Mouse (Mus musculus) left cerebral cortex, adult 18-20 months (tissue): ENCODE results near the gene Prkca. TPM values are rescaled to one million over a fixed set of nuclear protein-coding genes. Genes with fewer than 3 reads are reported as not detected.

Experiments
- DNase-seq, 2 experiments: peaks; one replicate each; pipeline ENCODE4 v3.0.0; 2021 to 2022; ENCODE audit warnings: low spot score in 2 of 2, mixed read lengths in 1 of 2
- total RNA-seq, 2 experiments: library from RNA; stranded (reverse); gene quantifications; 2 replicates each; pipeline ENCODE4 v1.2.3; 2021

Prkca gene
- total RNA-seq, 2 experiments from 2014 or later, result 156 to 175 TPM

- DNase-seq, result no peak
Observed at GRCm38 (mm10) chr11:108079946-108080650, 263.6 kb downstream of the Prkca start.

GRCm38 (mm10) chr11:108079454-108079853, 264.3 kb downstream of the Prkca start:
- DNase-seq, result no peak

- DNase-seq, result no peak
Observed at GRCm38 (mm10) chr11:108077514-108077913, 266.2 kb downstream of the Prkca start.

GRCm38 (mm10) chr11:108072606-108073243, 271.0 kb downstream of the Prkca start:
- no peak for DNase-seq

GRCm38 (mm10) chr11:108071230-108071629, 272.5 kb downstream of the Prkca start:
- DNase-seq, result no peak

- no peak for DNase-seq
Observed at GRCm38 (mm10) chr11:108070038-108070437, 273.7 kb downstream of the Prkca start.

GRCm38 (mm10) chr11:108068430-108068829, 275.3 kb downstream of the Prkca start:
- no peak for DNase-seq

GRCm38 (mm10) chr11:108067161-108067560, 276.6 kb downstream of the Prkca start:
- DNase-seq, result no peak

GRCm38 (mm10) chr11:108064401-108064800, 279.3 kb downstream of the Prkca start:
- DNase-seq, result no peak

GRCm38 (mm10) chr11:108063096-108063495, 280.6 kb downstream of the Prkca start:
- DNase-seq, result peak in 1 of 2 experiments; percentile 43

GRCm38 (mm10) chr11:108061571-108062479, 281.9 kb downstream of the Prkca start:
- peak; percentile 43 to 60 for DNase-seq

GRCm38 (mm10) chr11:108057138-108057537, 286.6 kb downstream of the Prkca start:
- DNase-seq, result no peak

GRCm38 (mm10) chr11:108054647-108055046, 289.1 kb downstream of the Prkca start:
- peak in 1 of 2 experiments; percentile 28 for DNase-seq

- no peak for DNase-seq
Observed at GRCm38 (mm10) chr11:108053746-108054145, 290.0 kb downstream of the Prkca start.

- DNase-seq, result no peak
Observed at GRCm38 (mm10) chr11:108041669-108042068, 302.1 kb downstream of the Prkca start.

GRCm38 (mm10) chr11:108040823-108041222, 302.9 kb downstream of the Prkca start:
- no peak for DNase-seq

- DNase-seq, result no peak
Observed at GRCm38 (mm10) chr11:108039761-108040160, 304.0 kb downstream of the Prkca start.

GRCm38 (mm10) chr11:108038989-108039388, 304.7 kb downstream of the Prkca start:
- DNase-seq, result peak; percentile 47 to 53

GRCm38 (mm10) chr11:108036339-108036738, 307.4 kb downstream of the Prkca start:
- DNase-seq, result no peak

- no peak for DNase-seq
Observed at GRCm38 (mm10) chr11:108035761-108036160, 308.0 kb downstream of the Prkca start.

GRCm38 (mm10) chr11:108034376-108034775, 309.4 kb downstream of the Prkca start:
- no peak for DNase-seq

GRCm38 (mm10) chr11:108032568-108032967, 311.2 kb downstream of the Prkca start:
- DNase-seq, result no peak
